Mouse (Mus musculus) cortical plate, adult 2 months (tissue): ENCODE measurements at regions not wholly inside any gene's neighbourhood (a gene's known extent, or its start where the extent isn't known, plus 50 kb on each side); places are given as distances from the start of the nearest gene placed in this dataset.

Experiments used
- CTCF ChIP-seq: fragments of 200-500 bp; IDR thresholded peaks from 2 replicates; pipeline ENCODE4 v1.5.1; 2011; ENCODE audit warnings: mild to moderate bottlenecking, control low read depth, low read length; ENCODE audit not compliant: insufficient read depth; ENCODE audit errors: extremely low read depth
- POLR2A ChIP-seq: fragments of 200-500 bp; IDR thresholded peaks from 2 replicates; pipeline ENCODE4 v1.6.1; 2011; ENCODE audit warnings: mild to moderate bottlenecking, low read length, control low read depth; ENCODE audit not compliant: insufficient read depth; ENCODE audit errors: extremely low read depth

DNA sequence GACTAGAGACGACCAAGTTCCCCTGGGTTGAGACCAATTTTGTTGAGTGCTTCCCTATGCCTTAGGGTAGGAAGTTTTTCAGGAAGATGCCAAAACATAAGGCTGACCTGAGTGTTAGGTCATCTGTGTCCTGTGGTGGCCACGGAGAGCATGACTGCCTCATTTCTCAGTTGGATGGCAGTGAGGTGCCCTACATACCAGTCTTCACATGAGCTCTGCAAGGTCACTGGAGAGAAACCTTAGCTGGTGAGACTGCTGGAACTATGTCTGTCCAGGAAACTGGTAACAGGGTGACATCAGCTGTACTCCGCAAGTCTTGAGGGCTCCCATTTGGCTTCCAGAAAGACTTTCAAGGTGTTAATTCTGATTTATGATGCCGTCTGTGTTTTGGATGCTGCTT, 167.9 kb upstream of the Tent5a start:
- no peak for TF ChIP-seq CTCF
- no peak for TF ChIP-seq POLR2A
